Mouse (Mus musculus): ENCODE results near the gene Atg2a. TPM values are rescaled to one million over a fixed set of nuclear protein-coding genes. Genes with fewer than 3 reads are reported as not detected.
A peak's percentile ranks its signal among the peaks of the same experiment; 100 is the strongest.

The Atg2a gene
- total RNA-seq, 2 experiments from 2014 or later: 30.7 to 33.3 TPM

GRCm38 (mm10) chr19:6247526-6248300 is 6.2 kb downstream of the Atg2a start:
- DNase-seq: peak in 1 of 2 experiments; percentile 68

DNA sequence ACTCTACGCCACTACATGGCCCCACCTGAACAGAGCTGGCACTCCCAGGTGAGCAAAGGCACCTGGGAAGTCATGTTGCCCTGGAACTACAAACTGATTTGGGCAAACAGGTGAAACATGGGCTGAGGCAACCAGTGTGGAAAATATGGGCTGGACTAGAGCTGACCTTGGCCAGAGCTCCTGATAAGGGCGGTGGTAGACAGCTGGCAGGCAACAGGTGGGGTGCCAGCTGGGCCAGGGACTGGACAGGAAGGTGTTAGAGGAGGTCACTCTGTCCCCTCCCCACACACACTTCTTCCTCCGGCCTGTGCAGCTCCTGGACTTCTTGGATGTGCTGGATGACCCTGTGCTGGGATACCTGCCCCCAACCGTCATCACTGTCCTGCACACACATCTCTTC is 11.6 kb downstream of the Atg2a start:
- no peak for DNase-seq

DNA sequence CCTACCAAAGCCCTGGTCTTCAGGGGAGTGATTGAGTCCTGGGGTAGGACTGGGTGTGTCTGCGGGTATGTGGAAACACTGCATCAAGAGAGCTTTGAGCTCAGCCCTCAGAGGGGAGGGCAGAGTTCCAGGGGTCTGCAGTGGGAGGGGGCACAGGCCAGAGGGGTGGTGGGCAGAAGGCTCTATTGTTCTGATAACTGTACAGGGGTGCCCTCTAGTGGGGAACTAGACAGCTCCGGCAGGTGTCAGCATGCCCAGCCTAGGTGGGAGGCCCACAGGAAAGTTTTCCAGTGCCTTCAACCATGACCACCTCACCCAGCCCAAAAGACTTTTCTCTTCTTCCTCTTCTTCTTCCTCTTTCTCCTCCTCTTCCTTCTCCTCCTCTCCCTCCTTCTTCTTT is 19.0 kb downstream of the Atg2a start:
- peak in 1 of 2 experiments; percentile 48 for DNase-seq

- DNase-seq: no peak
Measured at GRCm38 (mm10) chr19:6260946-6261345, 19.5 kb downstream of the Atg2a start.

GRCm38 (mm10) chr19:6261379-6261778 is 19.9 kb downstream of the Atg2a start:
- DNase-seq: no peak

DNA sequence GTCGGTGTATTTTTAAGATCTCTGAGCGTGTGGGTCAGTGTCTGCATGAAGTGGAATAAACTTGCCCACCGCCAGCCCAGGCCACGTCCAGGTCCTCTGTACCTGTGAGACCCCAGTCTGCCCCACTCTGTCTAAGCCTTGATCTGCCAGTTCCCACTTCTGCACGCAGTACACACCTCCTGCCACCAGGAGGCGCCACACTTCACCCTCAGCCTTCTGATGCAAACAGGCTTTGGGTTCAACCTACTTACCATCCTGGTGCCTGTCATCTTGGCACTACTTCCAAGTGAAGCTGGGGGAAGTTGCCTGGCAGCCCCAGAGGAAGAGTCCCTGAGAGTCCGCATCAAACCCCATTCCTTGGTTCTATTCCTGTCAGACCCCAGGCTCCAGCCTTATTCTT is 20.8 kb downstream of the Atg2a start:
- DNase-seq: peak; percentile 74 to 77

- DNase-seq: no peak
Measured at GRCm38 (mm10) chr19:6262839-6263433, 21.5 kb downstream of the Atg2a start.

DNA sequence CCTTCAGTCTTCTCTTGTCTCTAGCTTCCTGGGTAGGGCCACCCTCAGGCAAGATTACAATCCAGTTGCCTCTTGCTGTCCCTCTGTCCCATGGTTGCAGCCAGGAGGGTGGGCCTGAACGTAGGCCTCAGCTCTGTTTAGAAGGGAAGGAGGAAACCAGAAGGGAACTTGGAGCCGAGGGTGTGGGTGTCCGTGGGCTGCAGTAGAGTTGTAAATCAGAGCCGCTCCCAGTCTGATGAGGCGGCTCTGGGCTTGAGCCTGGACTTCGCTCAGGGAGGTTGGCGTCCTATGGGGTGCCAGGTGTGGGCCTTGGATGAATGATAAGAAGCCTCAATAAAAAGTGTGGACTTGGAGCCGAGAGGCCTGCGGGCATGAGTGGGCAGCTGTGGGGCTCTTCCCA is 22.7 kb downstream of the Atg2a start:
- no peak for DNase-seq

DNA sequence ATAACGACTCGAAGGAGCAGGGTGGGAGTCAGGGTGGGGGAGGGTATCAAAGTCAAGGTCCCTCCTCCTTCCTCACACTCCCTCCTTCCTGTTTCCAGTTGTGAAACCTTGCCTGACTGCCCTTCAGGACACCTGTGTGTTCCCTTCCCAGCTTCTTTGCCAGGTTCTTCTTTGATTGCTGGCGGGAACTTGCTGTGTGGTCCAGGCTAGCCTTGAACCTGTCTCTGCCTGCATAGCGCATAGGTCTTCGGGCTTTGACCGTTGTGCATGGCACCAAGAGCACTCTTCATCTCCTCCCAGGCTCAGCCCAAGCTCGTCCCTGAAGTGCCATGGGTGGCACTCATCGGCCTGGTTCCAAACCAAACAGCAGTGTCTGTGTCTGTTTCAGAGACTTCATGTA is 23.5 kb downstream of the Atg2a start:
- no peak for DNase-seq

DNA sequence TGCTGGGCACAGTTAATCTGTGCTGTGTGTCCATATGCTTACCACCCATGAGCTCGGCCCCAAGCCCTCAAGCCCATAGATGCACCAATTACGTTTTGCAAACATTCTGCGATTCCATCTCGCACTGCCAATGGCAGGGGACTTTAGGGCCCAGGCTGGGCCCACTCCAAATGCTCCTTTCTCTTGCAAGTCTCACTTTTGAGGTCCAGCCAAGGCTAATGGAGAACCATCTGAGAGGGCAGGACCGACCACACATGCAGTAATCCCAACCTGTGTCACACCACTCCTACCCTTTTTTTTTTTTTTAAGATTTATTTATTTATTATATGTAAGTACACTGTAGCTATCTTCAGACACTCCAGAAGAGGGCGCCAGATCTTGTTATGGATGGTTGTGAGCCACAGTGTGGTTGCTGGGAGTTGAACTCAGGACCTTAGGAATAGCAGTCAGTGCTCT is 24.3 kb downstream of the Atg2a start:
- no peak for DNase-seq

DNA sequence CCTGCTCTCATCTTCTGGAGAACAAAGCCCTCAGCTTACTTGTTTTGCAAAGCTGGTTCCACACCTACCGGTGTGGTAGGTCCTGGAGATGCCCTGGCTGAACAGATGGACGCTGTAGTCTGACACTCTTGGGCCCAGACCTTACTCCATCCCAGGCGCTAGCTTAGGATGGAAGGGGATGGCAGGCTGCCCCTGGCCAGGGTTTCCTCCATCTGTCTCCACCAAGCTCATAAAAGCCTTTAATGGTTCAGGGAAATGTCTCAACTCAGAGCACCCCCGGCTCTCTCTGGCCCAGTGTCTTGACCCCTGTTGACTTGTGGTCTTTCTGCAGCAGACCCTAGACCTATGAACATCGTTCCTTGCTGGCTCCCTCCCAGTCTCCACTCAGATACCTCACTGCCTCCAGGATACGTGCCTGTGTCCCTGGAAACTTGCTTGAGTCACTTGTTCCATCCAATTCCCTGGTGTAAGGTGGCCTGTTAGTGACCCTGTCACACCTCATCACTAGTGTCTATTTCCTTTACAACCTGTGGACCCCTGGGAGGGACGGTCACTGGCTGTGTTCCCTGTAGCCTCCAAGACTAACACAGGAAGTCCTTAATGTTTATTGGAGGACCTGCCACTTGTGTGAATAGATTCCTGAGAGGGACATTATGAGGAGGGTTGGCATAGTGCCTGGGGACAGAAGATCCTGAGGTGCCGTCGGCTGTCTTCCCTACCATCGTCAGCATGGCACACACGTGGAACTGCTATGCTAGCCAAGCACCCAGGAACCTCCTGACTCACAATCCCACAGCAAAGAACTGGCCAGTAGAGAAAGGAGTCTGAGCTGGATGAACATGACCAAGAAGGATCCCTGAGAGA is 26.1 kb downstream of the Atg2a start:
- DNase-seq: no peak

DNA sequence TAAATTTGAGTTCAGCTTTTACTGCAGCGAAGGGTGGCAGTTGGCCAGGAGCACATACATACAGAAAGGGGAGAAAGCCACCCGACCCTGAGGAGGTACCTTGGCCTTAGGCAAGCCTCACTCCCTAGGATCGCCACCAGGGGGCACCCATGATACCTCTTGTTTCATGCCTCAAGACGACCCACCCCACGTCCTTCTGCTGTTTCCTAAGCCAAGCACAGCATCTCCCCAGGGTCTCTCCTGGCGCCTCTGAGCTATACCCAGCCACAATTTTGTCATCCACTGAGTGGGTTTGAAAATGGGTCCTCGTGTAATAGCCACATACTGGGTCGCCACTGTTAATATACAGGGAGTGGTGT is 26.7 kb downstream of the Atg2a start:
- DNase-seq: peak; percentile 89 to 93

DNA sequence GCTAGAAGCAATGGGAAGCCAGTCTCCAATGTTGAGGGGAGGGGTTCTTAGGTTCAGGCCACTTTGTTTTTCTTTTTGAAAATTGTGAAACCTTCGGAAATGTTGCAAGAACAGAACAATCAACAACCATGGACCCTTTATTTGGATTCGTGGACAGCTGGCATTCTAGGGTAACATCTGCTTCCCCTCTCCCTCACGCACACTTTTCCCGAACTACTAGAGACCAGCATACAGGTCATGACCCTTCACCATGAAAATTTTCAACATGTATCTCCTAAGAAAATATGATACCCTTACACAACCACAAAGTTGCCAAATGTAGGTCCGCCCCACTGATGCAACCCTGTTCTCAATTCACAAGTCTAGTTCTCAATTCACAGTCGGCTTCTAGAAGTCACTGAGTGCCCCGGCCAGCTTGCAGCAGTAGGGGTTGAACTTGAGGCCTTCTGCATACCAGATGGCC is 27.2 kb downstream of the Atg2a start:
- peak in 1 of 2 experiments; percentile 41 for DNase-seq

DNA sequence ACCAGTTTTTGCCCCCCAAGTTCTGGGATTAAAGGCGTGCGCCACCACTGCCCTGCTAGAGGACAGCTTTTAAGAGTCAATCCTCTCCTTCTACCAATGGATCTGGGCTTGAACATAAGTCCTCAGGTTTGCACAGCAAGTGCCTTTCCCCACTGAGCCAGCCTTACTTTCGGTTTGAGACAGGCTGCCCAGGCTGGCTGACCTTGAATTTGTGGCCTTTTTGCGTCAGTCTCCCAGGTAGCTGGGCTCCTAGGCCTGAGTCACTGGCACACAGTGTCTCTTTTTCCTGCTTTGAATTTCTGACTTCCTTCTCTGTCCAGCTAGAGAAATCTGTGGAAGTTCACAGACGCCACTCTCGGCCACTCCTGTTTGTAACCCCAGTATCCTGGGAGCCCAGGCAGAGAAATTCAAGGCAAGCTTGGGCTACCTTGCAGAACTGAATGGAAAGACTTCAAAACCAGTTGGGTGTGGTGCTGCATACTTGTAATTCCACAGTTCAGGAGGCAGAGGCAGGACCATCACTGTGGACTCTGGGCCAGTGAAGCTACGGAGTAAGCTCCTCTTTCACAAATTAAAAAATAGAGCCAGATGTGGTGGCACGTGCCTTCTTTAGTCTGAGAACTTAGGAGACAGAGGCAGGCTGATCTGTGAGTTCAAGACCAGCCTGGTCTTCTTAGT is 28.5 kb downstream of the Atg2a start:
- peak; percentile 78 to 86 for DNase-seq

GRCm38 (mm10) chr19:6270661-6271060 is 29.2 kb downstream of the Atg2a start:
- peak; percentile 67 to 72 for DNase-seq

GRCm38 (mm10) chr19:6271206-6271605 is 29.7 kb downstream of the Atg2a start:
- no peak for DNase-seq

GRCm38 (mm10) chr19:6272053-6272452 is 30.6 kb downstream of the Atg2a start:
- no peak for DNase-seq

DNA sequence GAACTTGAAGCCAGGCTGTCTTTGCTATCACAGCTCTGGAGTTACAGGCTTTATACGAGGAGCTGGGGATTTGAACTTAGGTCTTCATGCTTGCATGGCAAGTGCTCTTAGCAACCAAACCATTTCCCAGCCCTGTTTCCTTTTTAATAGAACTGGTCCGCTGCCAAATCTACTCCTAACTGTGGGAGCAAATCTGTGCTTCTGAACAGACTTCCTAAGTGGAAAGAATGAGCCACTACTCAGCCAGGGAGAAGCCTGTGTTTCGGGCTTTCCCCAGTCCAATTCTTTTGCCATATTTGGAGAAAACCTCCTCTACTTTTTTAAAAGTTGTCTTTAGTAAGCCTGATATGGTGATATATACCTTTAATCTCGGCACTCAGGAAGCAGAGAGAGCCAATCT is 31.3 kb downstream of the Atg2a start:
- no peak for DNase-seq

DNA sequence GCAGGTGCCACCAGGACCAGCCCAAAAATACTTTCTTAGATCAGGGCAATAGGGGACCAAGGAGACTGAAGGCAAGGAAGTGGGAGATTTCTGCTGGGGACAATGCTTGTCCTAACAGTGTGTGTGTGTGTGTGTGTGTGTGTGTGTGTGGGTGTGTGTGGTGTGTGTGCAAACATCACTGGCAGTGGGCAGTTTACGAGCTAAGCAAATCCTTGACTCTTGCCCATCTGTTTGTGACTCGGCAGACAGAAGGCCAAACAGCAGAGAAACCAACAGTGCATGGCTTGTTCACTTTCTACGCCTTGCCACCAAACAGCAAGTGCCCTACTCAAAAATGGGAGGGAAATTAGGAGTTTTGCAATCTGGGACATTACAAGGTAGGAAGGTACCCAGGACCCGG is 32.1 kb downstream of the Atg2a start:
- no peak for DNase-seq

GRCm38 (mm10) chr19:6273998-6274608 is 32.6 kb downstream of the Atg2a start:
- no peak for DNase-seq

- DNase-seq: no peak
Measured at GRCm38 (mm10) chr19:6275740-6276389, 34.4 kb downstream of the Atg2a start.
